Mouse (Mus musculus) 3134 (cell line): ENCODE measurements at regions not wholly inside any gene's neighbourhood (a gene's known extent, or its start where the extent isn't known, plus 50 kb on each side); places are given as distances from the start of the nearest gene placed in this dataset.
"Not testable (repeated sequence)": the region's sequence is repeated elsewhere in the genome, so short reads cannot be mapped to it uniquely, and the experiment has no call there.

ENCODE experiments used
- DNase-seq: peaks from one replicate; pipeline ENCODE4 v3.0.0-alpha.2; 2011; ENCODE audit warnings: low spot score; ENCODE audit not compliant: insufficient read length; ENCODE audit errors: extremely low read depth

DNA sequence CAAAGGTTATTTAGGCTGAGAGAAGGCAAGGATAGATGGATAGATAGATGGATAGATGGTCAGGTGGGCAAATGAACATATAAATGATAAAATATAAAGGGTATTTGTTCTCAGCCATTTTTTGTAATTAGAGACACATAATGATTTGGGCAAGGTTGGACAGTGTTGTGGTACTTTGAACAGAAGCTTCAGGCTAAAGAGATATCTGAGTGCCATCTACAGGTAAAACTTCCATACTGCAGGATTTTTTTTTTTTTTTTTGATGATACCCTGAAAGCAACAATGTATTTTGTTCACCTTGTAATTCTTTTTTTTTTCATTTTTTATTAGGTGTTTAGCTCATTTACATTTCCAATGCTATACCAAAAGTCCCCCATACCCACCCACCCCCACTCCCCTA lies 110.1 kb upstream of the Trabd2b start:
- DNase-seq, result no peak

DNA sequence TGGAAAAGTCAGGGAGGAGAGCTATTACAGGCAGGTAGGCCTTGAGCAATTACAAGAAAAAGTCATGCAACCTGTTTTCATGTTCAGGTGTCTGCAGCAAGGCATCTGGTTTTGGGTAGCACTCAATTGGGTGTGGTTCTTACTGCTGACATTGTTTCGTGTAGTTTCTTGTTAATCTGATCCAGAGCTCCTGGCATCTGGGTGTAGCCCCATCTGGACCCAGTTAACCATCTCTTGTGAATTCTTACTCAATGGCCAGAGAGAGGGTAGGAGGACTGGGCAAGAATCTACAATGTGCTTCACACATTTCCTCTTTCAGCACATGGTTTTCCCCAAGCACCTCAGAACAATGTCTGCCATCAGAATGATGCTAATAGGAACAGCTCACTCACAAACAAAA lies 108.0 kb upstream of the Trabd2b start:
- not testable (repeated sequence) for DNase-seq

DNA sequence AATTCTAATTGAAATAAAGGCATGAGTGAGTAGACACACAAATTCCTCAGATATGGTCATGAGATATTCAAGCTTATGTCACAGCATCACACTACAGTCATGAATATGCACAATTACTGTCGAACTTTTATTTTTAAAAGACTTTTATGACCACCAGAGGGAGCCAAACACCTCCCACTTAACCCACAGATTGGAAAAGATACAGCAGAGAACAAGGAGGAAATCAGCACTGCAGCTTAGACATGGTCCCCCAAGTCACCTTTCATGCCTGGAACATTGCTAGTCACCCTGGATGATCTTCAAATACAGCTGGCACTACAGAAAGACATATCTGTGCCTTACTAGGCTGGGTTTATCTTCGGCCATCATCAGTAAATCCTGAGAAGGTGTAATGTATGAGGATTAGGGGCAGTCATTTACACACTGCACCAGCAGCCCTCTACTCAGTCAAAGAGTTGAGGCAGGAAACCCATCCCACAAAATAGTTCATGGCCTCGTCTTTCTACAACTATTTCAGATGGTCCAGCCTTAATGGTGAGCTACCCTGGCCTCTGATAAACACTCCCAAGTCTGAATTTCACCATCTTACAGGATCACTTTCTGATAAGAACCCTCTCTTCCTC lies 106.0 kb upstream of the Trabd2b start:
- no peak for DNase-seq

DNA sequence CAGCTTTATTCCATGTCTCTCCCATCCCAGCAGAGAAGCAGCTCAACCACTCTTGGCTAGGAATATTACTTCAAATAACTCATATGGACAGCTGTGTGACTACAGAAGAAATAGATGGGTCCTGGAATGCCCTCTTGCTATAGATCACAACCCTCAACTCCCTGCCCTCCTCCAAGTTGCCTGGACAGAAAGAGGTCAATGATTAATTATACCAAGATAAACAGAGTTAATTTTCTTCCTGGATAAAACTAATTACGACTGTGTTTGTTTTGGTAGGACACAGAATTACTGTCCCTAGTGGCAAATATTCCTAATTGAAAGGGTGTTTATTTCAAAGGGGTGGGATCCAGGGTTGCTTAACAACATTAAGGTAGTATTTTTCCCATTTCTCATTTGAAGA lies 101.9 kb upstream of the Trabd2b start:
- DNase-seq, result no peak

DNA sequence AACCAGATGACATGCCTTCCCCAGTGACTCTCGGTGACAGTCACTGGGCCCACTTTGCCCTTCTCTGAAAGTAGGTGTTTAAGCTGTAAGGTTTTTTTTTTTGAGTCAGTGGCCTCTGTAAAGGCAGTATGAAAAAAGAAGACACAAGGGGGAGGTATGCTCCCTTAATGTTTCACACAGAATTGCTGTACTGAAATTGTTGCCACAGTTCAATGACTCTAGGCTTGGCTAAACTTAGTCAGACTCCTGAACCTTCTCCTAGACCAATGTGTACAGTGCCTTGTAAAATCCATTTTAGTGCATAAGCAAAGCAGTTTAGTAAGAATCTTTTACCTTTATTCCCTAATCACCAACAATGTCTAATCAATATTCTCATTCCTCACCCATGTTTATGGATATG lies 99.0 kb upstream of the Trabd2b start:
- DNase-seq, result no peak

DNA sequence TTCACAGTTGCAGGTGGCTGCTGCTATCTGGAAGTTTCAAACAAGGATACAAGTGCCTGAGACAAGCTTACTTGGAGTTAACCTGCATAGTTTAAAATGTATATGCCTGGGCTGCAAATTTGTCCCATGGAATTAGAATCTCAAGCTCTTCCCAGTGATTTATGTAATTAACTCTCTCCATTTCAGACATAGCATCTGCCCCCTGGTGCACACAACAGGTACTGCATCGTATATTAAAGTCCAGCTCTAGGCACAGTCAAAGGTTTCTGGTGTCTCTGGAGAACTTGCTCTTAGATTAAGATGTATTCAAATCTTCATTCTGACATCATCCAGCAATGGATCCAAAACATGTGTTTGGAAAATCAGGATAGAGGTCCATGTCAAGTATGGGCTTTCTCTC lies 98.0 kb upstream of the Trabd2b start:
- DNase-seq, result no peak

DNA sequence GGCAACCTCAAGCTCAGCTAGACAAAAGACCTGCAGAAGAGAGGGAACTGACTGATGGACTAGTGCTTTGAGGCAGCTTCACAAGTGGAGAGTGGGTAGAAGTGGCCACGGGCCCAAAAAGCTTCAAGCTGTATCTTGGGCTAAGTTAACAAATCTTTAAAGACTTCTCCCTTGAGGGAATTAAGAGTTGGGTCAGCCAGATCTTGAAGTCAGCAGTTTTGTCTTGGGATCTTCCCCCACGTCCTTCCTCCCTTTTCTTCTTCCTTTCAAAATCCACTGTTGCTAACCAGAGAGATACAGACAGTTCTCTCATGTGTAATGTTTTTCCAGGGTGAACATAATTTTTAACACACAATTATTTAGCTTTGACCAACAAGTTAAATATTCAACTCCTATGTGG lies 91.5 kb upstream of the Trabd2b start:
- DNase-seq, result no peak

DNA sequence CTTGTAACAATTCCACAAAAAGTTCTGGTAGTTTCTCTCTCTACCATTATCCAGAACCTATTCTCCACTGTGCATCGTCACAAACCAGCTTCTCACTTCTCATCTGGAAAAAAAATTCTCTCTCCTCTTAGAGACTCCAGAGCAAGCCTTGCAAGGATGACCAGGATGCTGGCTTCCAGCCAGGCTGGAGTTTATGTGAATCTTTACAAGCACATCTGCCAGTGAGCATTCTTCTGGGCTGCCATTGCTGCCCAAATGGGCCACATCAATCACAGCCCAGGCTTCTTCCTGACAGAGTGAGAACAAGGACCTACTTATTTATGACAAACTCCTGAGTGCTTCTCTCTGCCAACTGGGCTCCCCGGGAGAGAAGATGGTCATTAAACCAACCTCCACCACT lies 91.0 kb upstream of the Trabd2b start:
- DNase-seq, result peak; percentile 17

DNA sequence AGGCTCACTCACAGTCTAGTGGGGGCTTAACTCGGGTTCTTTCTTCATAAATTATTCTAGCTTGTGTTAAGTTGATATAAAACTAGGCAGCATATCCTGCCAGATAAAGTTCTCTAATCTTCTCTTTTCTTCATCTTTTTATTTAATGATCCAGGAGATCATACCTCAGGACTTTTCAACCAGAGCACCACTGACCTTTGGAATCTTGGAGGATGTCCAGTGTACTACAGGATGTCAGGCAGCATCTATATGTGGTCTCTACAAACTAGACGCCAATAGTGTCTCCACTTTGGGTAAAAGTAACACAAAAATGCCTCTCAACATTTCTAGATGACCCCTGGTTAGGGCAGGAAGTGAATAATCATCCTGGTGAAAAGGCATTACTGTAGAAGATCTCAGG lies 89.4 kb upstream of the Trabd2b start:
- no peak for DNase-seq

DNA sequence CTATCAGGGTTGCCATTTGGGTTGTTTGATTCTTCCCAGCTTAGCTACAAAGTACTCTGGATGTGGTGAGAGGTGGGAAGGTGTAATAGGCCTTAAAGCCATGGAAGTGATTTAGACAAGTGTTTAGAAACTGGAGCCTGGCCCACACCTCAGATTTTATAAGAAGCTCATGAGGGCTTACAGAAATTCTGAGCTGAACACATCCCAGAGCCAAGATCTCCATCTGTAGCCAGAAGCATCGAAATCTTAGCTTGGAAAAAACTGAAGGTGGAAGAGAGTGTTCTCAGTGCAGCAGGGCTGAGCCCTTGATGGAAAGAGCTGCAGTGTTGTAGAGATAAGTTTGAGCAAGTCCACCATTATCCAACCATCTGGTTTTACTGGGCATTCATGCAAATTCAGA lies 86.4 kb upstream of the Trabd2b start:
- DNase-seq, result no peak

DNA sequence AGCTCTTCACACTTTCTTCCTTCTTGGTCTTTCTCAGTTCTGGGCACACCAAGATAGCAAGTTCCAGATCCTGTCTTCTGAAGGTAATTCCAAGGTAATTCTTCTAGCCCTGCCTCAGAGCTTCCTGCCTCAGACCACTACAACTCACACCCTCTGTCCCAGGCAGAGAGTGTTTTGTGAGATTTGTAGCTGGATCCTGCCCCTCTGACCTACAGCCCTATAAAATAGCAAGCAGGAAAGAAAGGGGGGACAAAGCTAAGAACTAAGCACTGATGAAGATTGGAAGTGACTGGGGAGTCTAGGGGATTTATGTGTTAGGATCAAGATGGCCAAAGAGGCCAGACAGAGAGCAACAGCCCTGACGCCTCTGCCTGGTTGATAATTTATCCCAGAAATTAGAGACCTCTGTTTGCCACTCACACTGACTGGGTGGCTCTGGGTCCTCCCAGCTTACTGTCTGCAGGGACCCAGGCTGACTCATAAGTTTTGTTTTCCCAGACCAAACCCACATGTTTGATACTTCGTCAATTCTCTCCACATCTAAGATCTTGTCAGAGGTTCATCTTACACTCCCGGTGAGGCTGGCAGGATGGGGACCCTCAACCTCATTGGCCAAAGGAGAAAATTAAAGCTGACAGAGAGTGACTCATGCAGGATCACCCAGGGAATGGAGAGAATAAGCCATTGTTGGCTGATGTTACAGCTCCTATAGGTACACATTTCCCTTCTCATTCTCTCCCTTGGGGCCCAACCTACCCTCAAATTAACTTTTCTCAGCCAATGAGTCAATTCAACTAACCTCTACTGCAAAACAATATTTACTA lies 84.8 kb upstream of the Trabd2b start:
- DNase-seq, result no peak

DNA sequence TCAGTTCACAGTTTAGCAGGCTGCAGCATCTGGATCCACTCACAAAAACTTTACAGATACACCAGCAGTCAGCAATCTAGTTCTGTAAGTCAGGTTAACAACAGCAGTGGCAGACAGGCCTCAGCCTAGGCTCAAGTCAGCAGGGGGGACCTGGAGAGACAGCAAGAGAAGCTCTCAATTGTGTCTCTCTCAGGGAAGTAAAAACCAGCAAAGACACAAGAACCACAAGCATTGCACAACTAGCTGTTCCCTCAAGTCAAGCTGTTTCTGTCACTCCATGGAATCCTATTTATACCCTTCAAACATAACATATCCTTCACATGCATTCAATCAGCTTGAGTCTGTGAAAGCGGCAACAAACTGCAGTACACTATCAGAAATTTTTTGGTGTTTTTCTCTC lies 76.5 kb upstream of the Trabd2b start:
- DNase-seq, result no peak

DNA sequence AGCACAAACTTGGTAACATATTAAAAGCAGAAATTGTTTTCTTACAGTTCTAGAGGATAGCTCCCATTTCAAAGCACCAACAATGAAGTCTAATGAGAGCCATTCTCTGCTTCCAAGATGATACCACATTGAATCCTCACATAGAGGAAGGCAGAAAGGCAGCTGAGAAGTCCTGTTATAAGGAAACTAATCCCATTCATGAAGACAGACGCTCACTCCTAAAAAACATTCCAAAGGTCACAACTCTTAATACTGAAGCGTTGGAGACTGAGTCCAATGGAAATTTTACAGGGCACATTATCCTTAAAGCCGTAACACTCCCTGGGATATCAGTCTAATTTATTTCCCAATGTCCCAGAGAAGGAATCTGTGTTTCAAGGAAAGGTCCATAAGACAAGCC lies 75.4 kb upstream of the Trabd2b start:
- no peak for DNase-seq

DNA sequence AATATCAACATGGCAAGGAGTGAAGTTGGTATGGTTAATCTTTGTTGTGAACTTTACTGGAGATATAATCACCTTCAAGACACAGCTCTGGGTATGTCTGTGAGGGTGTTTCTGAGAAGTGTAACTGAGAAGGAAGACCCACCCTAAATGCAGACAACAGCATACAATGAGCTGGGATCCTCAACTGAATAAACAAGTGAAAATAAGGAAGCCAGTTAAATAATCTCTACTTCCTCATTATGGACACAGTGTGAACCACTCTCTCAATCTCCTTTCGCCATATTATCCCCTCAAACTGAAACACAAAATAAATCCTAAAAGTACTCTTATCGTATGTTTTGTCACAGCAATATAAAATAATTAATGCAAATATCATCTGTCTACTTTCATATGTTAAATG lies 71.7 kb upstream of the Trabd2b start:
- no peak for DNase-seq

DNA sequence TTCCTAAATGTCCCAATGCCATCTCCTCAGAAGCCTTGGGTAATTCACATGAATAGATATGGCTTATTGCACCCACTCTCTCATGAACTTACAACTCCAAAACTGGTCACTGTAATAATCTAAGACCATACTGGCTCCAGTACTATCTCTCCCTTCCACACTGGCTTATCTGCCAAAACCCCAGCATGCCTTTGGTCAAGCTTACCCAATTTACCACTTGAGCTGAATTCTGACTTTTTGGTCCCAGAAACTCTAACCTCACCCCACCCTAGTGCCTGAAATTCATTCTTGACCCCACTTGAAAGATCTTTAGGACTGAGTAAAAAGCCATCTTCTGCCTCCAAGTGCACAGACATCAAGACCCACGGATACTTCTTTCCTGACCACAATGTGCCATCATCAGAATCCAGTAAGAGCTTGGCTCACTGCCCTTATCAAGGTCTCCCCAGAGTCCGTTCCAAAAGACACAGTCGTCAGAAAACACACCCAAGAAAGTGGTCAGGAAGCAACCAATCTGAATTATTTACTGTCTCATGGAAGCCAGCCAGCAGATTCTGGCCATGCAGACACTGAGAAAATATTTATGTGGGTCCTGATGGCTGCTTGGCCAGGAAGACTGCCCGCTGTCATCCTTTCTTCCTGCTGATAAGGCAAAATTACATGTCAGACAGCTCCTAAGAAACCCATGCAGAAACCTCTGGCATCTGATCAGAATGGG lies 70.3 kb upstream of the Trabd2b start:
- DNase-seq, result peak; percentile 18

DNA sequence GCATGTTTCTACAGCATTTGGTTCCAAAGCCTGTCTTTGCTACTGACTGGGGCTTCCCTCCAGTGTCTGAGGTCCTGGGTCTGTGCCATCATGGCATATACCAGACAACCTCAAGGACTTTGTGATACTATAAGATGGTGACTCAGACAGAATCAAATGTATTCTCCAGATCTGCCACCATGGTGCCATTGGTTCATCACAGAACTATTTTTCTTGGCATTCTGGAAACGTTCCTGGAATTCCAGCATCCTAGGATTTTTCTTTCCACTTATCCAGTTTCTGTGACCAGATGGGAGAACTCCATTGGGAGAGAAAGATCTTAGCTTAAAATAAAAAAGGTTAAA lies 69.8 kb upstream of the Trabd2b start:
- DNase-seq, result peak; percentile 60

DNA sequence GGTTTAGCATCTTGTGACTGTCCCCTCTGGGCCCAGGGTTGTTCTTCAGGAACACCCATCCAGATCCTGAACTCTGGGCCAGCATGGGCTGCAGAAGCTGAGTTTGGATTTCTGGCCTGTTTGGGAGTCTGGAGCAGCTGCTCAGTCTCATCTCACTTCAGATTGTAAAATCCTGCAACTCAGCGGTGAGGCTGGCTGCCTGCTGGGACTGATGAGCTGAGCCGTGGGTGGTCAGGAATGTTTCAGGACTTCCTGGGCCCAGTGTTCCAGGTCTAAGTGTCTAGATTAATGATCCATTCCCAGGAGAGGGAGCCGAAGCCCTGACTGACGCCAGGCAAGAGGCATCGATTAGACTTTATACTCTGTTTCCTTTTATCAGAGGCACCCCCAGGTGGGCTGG lies 66.7 kb upstream of the Trabd2b start:
- DNase-seq, result no peak

DNA sequence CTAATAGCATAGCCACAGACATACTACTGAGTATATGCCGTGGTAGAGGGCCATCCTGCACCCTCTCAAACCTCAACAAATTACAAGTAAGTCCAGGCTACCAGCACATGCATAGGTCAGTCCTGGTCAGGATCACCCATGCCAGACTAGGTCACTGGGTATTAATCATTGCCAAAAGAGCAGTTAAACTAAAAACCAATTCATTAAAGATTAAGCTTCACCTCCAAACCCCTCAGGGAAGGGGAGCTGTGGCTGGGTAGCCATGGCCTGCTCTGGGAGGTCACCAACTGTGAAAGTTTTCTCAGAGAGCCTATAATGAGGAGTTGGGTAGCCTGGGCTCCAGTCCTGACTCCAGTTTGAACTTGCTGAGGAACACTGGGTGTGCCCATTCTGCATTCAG lies 61.4 kb upstream of the Trabd2b start:
- DNase-seq, result no peak

DNA sequence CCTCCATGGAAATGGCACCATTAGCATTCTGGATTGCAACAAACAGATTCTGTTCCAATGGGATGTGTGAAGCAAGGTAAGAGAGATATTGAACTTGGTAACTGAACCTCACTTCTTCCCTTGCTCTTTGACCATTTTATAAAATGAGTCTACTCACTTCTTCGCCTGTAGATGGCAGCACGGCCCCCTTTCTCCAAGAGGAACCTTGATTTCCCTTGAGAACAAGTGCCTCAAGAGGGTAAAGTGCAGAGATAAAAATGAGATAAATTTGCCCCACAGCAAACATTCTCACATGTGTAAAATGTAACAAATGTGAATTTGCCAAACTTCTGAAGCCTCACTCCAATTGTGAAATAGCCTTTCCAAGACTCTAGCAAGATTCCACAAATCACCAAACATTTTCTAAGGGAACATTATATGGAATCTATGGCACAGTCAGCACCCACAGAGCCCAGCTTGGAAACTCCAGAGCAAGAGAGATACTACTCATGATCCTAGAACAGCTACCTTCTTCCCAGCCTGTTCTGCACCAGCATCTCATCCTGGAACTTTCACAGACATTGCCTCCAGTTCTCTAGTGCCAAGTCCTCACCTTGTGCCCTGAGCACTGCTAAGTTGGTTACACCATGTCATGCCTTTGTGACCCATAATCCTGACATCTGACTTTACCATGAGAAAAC lies 60.3 kb upstream of the Trabd2b start:
- DNase-seq, result no peak

DNA sequence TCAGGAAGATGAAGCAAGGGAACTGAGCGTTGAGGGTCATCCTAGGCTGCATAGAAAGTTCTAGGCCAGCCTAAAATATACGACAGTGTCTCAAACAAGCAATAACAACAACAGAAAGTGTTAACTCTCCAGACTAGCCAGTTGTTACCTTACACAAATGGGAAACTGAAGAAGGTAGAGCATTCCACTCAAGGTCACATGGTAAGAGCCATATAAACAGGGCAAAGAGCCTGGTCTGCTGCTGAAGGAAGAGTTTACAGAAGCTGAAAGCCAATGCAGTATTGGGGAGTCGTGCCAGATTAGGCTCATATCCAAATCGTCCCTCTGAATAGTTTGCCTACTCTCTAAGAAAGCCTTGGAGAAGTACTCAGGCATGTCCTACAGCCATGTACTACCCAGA lies 59.6 kb upstream of the Trabd2b start:
- DNase-seq, result no peak

DNA sequence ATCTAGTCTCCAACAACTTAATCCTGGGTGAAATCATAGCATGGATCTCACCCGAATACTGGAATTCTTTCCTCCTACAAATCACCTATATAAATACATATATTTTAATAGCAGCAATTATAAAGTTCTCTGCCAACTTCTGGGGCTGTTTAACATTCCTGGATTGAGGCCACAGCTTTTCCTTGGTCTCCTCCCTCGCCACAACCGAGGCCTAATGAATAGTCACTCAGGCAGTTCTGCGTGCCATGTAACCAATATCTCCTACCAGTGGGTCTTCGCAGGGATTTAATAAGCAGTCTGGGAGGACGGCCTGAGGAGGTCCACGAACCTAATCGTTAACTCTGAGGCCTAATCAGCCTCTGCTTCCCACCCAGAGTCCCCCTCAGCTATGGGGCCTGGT lies 56.9 kb upstream of the Trabd2b start:
- no peak for DNase-seq

DNA sequence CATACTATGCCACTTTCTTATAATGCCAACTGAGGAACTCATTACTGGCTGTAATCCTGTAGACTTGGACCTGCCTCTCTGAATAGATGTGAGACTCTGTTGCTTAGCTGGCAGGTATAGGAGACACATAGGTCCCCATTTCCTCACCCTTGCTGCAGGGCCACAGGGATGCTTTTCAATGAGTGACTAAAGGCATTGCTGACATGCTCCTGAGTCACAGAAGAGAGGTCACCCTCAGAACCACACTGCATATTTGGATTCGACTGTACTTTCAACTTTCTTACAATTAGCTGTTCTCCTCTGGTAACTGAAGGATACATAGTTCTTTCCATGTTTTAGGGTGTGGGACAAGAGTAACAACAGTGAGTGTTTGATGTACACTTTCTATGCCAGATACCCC lies 55.2 kb upstream of the Trabd2b start:
- DNase-seq, result no peak
